Mouse (Mus musculus) C2C12 (cell line): ENCODE measurements around the gene Prkag3.

Experiments
- CEBPB ChIP-seq: IDR thresholded peaks from one replicate; pipeline ENCODE4 v1.6.1; 2011; ENCODE audit warnings: low read depth, mild to moderate bottlenecking, control low read depth, moderate library complexity
- CTCF ChIP-seq: IDR thresholded peaks from one replicate; pipeline ENCODE4 v1.5.1; 2011; ENCODE audit not compliant: control insufficient read depth, insufficient read depth, insufficient read length
- MAX ChIP-seq: IDR thresholded peaks from one replicate; pipeline ENCODE4 v1.6.1; 2011; ENCODE audit warnings: mild to moderate bottlenecking, control low read depth
- MYOD1 ChIP-seq: IDR thresholded peaks from one replicate; pipeline ENCODE4 v1.6.1; 2011; ENCODE audit warnings: low read depth; ENCODE audit not compliant: control insufficient read depth, insufficient read length
- USF1 ChIP-seq: IDR thresholded peaks from one replicate; pipeline ENCODE4 v1.6.1; 2011; ENCODE audit warnings: low read depth, mild to moderate bottlenecking, control low read depth, moderate library complexity

DNA sequence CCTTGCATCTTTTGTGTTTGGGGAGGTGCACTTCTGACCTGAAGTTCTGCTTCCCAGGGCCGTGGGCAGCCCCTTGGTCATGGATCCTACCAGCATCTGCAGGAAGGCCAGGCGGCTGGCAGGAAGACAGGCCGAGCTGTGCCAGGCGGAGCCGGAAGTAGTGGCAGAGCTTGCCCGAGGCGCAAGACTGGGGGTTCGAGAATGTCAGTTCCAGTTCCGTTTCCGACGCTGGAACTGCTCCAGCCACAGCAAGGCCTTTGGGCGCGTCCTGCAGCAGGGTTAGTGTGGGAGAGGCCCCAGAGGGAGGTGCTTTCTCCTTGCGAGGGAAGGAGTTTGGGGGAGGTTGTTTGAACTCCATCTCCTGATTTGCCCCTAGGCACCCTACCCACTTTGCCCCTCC lies 33.0 kb upstream of the Prkag3 start:
- no peak for TF ChIP-seq CTCF
- TF ChIP-seq USF1: no peak
- TF ChIP-seq MAX: no peak
- TF ChIP-seq CEBPB: no peak
- no peak for TF ChIP-seq MYOD1
